Mouse (Mus musculus): ENCODE results near the gene Tent5d. TPM values are rescaled to one million over a fixed set of nuclear protein-coding genes. Genes with fewer than 3 reads are reported as not detected.

Gene Tent5d
- polyA plus RNA-seq (2014; fragmentation: Illumina TruSeq; extraction: RNeasy Lipid Tissue Mini Kit (QIAGEN cat#74804); ENCODE audit: low replicate concordance) = not detected

GRCm38 (mm10) chrX:107792290-107792689 lies at the start of gene Tent5d:
Gene Tent5d, plus strand, starts transcription at chrX:107792590.

GRCm38 (mm10) chrX:107816218-107816554 lies 23.8 kb downstream of the Tent5d start, which contains the start of gene 2610002M06Rik:
Gene 2610002M06Rik, minus strand, starts transcription at chrX:107816334.

Other genes with a start within 250 kb of the Tent5d start
- gene Tbx22, start 124.6 kb upstream of the Tent5d start, polyA plus RNA-seq (2014; fragmentation: Illumina TruSeq; extraction: RNeasy Lipid Tissue Mini Kit (QIAGEN cat#74804); ENCODE audit: low replicate concordance) = not detected
- 45.7 TPM for gene 2610002M06Rik, start 23.7 kb downstream of the Tent5d start, polyA plus RNA-seq (2014; fragmentation: Illumina TruSeq; extraction: RNeasy Lipid Tissue Mini Kit (QIAGEN cat#74804); ENCODE audit: low replicate concordance)
- gene Gm732, start 155.9 kb downstream of the Tent5d start, polyA plus RNA-seq (2014; fragmentation: Illumina TruSeq; extraction: RNeasy Lipid Tissue Mini Kit (QIAGEN cat#74804); ENCODE audit: low replicate concordance) = not detected

Data from small intestine, adult 10 weeks (tissue).